Mouse (Mus musculus) E14TG2a.4 (cell line): Measurements from ENCODE around the gene Pdgfa.

Experiments
- CTCF ChIP-seq: conservative IDR thresholded peaks from 2 replicates; pipeline ENCODE4 v1.5.1; 2014; ENCODE audit warnings: low read length
- NANOG ChIP-seq: IDR thresholded peaks from 2 replicates; pipeline ENCODE4 v1.6.1; 2014; ENCODE audit warnings: borderline replicate concordance, low read length, mixed read lengths

- TF ChIP-seq CTCF (no peak), NANOG (no peak)
Measured at GRCm38 (mm10) chr5:138946931-138947330, 50.2 kb downstream of the Pdgfa start.
